Mouse (Mus musculus): ENCODE measurements around the gene Pth2. TPM values are rescaled to one million over a fixed set of nuclear protein-coding genes. Genes with fewer than 3 reads are reported as not detected.
"Not testable (repeated sequence)": the region's sequence is repeated elsewhere in the genome, so short reads cannot be mapped to it uniquely, and the experiment has no call there.

The Pth2 gene
- not detected for total RNA-seq (2021)
- long read RNA-seq, experiment 1 = 0 reads
- long read RNA-seq, experiment 2 = 0 reads

DNA sequence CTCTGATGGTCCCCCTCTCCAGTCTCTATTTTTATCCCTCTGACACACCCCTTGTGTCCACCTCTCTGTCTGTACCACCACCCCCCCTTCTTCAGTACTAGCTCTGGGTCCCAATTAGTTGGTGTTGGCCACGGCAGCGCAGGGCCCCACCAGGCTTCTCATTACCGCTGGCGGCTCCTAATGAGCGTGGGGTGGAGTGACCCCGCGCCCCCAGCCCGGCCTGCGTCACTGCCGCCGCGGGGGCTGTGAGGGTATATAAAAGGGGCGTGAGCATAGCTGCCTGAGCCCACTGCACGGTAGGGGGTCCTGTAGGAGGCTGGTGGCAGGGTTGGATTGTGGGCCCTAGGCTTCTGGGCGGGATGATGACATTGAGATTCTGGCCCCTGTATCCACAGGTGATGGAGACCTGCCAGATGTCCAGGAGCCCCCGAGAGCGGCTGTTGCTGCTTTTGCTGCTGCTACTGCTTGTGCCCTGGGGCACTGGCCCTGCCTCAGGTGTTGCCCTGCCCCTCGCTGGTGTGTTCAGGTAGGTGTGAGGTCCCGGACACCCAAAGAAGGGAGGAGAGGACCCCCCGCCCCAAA lies at the start of gene Pth2:
Pth2 (plus strand) TSS at position 100 of the 582 bp plus-strand sequence.
- no peak for DNase-seq

DNA sequence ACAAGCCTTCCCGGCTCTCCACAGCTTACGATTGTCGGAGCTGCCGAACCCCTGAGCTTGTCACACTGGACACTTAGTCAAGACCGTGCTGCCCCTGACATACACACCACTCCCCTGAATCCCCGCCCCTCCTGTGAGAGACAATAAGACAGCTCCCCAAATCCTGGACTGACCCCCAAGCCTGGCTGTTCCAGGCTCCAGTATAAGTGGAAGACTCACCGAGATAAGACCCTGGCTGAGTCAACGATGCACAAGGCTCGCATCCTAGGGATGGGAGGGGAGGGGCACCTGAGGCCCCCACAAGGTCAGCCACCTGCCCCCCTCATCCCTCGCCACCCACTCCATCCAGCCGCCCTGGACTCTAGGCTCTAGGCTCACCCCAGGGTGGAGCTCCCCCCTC lies 48.9 kb upstream of the Pth2 start:
- no peak for DNase-seq

DNA sequence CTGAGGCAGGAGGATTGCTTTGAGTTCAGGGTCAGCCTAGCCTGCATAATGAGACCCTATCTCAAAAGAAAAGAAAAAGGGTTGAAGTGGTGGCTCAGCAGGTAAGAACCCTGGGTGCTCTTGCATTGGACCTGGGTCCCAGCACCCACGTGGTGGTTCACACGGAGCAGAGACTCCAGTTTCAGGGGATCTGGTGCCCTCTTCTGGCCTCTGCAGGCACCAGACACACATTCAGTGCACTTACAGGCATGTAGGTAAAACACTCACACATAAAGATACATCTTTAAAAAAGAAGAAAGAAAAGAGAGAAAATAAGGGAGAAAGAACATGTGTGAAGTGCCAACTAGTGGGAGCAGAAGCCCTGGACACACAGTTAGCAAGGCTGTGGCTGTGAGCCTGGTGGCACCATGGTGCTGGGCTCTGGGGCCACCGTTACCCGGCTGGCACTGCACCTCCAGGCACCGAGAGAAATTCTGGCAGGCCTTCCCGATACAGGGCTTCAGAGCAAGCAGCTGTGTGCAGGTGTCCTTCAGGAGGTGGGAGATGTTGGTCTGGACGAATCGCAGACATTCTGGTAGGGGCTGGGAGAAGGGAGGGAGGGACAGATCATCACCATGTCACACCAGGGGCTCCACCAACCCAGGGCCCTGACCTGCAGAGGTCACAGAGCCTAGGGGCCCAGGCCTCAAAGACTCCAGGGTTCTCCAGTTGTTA lies 47.2 kb upstream of the Pth2 start:
- no peak for DNase-seq

DNA sequence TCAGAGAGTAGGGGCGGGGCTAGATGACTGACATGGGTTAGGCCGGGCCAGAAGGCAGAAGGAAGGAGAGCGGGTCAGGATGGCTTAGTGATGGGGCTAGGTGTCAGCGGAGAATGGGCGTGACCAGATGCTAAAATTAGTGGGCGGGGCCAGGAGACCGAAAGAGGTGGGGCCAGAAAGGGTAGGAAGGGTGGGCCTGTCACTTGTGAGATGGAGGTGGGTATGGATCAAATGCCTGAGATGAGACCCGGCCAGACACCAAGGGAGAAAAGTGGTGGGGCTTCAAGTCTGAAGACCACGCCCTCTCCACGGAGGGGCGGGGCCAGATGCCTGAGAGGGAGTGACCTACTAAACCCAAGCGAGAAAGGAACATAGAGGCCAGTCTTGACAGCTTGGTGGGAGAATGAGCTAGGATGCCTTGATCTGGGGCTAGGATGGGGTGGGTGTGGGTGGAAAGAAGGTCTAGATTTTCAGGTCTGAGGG lies 46.2 kb upstream of the Pth2 start:
- peak; percentile 50 for DNase-seq

DNA sequence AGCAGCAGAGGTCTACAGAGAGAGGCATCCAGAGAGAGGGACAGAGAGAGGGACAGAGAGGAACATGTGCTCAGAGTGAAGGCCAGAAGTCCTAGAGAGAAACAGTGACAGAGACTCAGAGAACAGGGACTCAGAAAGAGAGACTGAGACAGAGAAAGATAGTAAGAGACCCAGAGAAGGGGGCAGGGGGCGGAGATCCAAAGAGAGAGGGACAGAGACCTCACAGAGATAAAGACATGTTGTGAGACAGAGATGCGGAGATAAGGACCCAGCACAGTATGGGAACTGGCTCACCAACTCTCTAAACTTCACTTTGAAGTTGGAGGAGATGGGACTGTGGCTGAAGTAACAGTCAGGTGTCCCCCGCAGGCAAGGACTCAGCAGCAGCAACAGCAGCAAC lies 45.4 kb upstream of the Pth2 start:
- DNase-seq = no peak

DNA sequence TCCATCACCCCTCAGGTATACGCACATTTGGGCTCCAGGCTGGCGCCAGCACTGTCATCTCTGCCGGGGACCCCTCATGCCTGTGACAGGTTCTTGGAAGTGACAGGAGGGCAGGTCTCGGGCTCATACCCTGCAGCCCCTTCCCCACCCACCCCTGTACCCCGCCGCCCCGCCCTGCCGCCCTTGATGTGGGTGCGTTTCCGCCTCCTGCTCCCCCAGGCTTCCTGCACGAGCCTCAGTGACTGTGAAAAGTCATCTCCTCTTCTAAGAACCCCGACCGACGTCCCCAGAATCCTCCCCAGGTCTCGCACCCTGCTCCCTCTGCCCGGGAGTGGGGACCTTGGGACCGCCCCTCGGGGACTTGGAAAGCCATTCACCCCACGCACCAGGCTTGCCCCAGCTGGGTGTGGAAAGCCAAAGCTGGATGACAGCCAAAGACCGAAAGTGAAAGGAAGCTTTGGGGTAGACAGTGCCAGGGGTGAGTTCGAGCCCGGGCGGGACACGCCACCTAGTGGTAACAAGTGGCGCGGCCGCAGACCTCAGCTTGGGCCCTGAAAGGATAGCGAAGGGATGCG lies 44.7 kb upstream of the Pth2 start, which contains the start of the genes Gm45713 and Flt3l:
Gm45713 (minus strand) TSS at position 239 of the 575 bp plus-strand sequence.
Flt3l (minus strand) TSS at position 440 of the 575 bp plus-strand sequence.
- peak; percentile 94 for DNase-seq

DNA sequence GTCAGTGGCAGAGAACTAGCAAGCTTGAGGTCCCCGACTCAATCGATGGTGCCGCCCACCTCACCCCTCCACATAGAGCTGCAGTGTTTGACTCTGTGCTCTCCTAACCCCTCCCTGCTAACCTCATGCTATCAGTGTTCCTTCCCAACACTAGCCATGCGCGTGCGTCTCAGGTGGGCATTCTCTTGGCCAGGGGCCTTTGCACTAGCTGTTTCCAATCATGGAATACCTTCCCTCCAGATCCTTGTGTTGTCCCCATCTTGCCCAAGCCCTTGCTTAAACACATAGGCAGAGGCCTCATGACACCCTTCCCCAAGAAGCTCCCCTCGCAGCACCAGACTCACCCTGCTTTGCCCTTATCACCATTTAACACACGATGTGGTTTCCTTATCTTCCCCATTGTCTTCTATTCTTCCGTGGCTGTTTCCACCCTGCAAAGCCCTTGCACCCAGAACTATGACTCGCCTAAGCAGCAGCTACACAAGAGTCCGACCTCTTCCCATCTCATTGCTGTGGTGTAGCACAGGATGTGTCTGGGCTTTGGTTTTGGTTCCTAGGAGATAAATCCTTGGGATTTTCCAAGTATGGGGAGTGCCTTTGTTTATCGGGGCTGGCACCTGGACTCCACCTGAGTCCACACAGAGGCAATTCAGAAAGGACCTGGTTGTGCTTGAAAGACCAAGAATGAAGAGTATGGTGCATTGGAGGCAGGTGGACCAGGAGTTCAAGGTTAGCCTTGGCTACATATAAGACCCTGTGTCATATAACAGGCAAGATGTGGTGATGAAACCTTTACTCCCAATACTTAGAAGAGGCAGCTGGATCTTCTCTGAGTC lies 43.4 kb upstream of the Pth2 start:
- DNase-seq = no peak

DNA sequence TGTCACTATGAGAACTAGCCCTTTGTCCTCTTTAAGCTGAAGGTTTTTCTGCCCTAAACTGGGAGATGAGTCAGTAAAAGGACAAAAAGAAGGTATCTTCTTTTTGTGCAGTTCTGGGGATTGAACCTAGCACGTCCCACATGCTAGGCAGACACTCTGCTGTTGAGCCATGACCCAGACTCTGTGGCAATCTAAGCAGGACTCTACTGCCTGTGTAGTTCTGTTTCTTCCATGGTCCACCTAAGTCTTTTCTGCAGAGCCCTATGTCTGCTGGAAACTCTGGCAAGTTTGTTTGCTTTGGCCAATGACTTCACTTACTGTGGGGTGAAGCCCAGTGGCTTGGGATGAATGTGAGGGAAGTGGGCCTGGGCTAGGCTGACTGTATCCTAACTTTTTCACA lies 42.4 kb upstream of the Pth2 start:
- DNase-seq = no peak

DNA sequence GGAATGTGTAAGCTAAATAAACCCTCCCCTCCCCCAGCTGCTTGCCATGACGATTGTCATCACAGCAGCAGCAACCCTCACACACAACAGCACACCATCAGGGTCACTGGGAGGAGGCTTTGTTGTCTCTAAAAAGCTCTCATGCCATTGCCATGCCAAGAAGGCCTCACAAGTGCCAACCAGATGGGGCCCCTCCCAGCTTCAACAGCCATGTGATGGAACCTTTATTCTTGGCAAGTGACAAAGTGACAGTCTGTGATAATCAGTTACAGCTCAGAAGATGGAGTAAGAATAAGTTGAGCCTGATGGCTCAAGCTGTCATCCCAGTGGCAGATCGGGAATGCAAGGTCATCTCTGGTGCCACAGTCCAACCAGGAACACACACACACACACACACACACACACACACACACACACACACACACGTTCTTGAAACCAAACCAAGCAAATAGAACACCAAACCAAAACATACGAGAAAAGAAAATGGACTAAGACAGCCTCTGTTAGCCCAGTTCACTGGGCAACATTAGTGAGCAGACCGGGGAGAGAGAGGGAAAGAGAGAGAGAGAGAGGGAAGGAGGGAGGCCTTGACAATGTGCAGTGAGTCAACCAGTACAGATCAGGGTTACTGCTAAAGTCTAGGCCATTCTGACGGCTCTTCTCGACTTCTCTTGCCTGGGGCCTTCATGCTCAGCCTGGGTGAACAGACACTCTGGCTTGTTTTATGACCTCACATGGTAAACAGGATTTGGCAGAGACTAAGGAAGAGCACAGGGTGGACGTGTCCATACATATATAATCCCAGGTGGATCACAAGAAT lies 40.7 kb upstream of the Pth2 start:
- no peak for DNase-seq

DNA sequence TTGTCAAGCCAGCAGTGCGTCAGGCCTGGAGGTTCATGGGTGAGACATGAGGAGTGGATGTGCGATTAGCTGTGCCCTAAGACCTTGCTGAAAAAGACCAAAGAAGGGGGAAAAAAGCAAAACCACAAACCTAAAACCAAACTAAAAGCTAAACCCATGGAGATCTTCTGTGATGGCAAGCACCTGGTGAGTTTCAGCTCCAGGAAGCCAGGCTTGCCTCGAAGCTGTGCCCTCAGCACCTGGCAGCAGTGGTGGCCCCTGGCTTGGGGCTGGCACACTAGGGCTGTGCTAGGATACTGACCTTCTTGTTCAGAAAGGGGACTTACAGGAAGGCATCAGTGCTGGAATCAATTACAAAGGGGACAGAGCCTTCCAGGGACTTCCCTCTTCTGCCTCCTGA lies 39.5 kb upstream of the Pth2 start:
- DNase-seq = no peak

DNA sequence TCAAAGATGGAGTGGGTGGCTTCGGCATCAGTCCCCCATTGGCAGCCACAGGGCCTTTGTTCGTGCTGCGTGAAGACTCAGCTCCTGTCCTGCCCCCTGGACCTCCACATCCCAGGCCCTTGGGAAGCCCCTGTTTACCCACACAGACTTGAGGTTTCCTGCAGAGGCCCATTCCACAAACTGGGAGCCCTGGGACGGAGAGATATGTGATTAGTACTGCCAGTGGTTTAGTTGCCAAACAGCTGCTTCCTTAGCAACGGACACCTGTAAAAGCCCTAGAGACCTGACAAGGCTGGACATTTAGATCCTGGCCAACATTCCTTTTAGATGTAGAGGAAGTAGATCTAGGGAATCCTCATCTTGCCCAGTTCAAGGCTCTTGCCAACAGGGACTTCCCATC lies 38.9 kb upstream of the Pth2 start:
- DNase-seq = no peak

DNA sequence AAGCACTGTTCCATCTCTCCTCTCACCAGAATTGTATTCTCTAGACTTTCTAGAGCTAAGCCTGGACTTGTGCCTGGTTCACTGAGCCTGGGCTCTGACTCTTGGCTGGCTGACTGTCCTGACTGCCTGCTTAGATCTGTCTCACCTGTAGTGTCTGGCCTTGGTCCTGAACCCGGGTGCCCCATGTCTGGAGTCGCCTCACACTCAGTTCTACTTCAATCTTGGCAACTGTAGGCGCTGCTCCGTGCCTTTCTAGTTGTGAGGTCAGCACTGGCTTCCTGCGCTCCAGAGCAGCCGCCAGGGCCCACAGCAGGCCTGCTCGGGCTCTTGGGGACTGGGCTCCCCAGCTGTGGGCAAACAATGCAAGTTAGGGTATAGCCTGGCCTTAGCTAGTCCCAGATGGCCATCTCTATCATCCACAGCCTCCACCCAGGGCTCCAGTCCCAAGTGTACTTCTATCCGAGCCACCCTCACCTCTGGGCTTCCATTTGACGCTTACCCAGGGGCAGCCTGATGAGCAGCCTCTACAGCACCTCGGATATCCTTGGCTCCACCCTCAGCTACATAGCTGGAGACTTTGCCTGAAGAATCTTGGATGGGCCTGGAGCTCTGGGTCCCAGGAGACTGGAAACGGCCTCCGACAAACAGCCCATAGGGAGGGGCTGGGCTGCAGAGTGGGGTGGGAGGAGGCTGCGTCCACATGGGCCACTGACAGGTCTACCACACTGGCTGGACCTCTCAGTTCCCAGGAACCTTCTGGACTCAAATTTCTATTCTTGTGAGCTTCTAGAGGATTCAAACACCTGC lies 36.2 kb upstream of the Pth2 start:
- no peak for DNase-seq

DNA sequence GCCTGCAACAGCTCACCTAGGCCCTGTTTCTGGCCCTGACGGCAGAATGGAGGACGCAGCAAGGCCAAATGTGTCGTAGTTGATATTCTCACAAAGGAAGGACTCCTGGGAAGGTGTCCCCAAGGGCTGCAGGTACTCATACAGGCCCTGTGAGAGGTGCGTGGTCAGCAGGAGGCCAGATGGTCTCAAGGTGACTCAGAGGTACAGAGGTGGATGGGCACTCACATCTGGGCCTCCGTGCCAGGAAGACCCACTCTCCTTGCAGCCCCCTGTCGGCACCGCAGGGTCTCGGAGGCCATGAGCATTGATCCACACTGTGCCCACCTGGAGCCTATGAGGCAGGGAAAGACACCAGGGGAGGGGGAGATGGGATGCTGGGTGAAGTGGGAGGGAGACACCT lies 35.3 kb upstream of the Pth2 start:
- no peak for DNase-seq

DNA sequence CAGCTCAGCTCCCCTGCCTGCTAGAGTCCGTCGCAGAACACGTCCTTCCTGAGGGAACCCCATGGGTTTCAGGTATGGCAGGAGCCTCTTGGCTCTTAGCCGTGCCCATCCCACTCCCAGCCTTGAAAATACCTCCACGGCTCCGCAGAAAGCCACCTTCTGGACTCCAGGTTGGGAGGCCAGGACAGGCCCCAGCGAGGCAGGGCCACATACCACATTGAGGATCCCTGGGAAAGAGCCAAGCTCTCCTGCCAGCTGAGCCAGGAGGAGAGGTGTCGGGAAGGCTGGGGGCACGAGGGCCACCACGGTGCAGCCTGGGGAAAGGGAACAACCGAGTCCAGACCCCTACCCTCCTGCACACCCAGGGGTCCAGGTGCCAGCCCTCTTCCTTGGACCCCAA lies 33.5 kb upstream of the Pth2 start:
- DNase-seq = no peak

DNA sequence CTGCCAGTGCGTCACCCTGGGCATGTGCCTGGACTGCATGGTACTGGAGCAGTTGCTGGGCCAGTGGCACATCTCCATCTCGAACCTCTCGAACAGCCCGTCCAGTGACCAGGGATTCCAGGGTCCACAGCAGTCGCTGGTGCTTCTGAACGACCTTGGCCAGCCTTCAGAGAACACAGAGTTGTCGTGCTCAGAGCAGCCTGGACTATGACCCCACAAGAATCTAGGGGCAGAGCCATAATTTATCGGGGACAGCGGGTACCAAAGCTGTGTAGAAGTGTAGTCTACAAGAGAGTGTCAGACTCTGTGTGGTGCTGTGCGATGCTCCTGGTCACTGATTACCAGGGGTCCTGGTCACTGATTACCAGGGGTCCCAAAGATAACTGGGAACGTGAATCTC lies 32.9 kb upstream of the Pth2 start:
- DNase-seq = no peak

DNA sequence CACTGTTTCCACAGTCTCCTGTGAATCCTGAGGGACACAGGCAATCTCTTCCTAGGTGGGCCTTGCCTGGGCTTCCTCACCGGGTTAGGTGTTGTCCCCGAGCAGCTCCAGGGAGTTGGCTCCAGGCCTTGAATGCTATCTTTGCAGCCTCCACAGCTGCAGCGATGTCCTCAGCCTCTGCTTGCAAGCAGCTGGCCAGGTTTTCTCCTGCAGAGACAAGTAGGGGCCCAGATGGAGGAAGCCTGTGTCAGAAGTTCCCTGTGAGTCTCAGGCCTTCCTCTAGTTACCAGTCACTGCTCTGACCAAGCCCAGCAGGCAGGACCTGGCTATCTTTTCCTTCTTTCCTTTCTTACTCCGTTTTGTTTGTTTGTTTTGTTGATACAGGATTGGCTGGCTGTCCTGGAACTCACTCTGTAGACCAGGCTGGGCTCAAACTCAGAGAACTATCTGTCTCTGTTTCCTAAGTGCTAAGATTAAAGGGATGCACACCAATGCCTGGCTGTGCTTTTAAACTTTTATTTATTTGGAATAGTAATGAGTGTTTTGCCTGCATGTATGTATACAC lies 32.2 kb upstream of the Pth2 start:
- DNase-seq = no peak

DNA sequence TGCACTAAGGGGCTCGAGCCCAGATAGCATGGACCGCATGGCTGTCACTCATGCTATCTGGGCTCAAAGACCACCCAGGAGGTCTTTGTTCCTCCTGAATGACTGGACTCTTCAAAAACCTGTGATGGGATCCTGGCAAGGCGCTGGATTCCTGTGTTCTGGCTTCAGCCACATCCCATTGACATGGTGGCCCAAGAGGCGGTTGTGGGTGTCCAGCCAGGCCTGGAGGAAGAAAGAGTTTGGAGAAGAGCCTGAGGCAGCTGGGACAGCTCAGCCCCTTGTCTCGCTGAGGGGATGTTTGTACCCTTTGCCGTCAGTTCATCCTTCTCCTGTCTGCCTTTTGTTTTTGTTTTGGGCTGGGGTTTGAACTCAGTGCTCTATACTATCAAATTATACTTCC lies 31.2 kb upstream of the Pth2 start:
- DNase-seq = no peak

DNA sequence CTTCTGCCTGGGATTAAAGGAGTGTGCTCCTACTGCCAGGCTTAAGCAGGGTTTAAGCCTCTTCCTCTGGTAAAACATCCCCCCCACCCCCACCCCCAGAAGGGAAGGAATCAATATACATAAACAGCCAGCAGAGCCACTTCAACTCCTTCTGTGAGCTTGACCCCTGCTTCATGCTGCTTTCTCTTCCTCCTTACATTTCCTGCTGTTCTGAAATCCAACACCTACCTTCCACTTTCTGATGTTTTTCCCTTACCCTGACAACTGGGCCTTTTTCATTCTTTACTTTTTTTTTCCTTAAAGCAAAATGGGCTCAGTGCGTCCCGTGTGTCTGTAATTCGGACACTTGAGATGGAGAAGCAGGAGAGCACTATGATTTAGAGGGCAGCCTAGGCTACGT lies 30.5 kb upstream of the Pth2 start:
- DNase-seq = no peak

DNA sequence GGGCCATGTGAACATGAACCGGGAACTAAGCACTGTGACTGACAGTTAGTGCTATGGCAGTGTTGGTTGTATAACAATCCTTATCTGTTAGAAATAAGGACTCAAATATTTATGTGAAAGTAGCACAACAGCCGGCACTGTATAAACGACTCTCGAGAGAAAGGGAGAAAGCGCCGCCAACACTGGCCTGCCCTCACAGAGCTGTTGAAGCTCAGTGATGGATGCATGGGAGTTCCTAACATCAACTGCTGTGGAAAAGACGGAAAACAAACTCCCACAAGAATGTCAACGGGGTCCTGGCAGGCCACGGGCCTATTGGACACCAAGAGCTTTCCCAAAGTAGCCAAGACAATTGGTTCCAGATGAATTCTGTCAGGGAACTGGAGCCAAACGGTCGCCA lies 29.5 kb upstream of the Pth2 start:
- DNase-seq = no peak

DNA sequence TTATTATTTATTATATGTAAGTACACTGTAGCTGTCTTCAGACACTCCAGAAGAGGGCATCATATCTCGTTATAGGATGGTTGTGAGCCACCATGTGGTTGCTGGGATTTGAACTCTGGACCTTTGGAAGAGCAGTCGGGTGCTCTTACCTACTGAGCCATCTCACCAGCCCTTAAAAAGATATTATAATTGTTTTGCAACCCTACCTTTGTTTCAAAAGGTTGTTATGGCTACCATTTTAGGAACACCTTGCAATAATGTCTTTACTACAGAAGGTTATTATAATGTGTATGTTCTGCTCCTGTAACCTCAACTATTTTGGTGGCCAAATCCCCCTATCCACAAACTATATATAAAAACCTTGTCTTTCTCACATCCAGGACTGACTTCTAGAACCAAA lies 27.7 kb upstream of the Pth2 start:
- not testable (repeated sequence) for DNase-seq

DNA sequence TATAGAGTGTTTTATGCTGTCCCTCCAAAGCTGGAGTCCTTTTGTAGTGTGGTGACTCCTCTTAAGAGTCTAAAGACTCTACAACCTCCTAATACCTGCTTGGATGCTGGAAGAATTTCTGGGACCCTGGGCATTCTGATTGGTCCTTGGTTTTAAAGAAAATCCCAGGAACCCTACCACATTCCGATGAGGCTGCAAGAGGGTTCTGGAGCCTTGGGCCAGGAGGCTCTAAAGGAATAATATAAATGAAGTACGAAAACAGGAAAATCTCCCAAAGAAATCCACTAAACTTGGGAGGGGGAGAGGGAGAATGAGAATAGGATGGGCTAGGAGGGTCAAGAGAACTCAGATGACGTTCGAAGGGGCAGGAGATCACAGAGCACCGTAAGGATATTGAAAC lies 27.2 kb upstream of the Pth2 start:
- no peak for DNase-seq
